Mouse (Mus musculus) brain, embryonic 18.5 days (tissue): ENCODE data around the gene Gabrg2.

Source experiments
- DNase-seq: peaks from one replicate; pipeline ENCODE4 v3.0.0-alpha.2; 2012; ENCODE audit warnings: low read depth, low spot score

The Gabrg2 gene

GRCm38 (mm10) chr11:42000190-42001098 is at the start of gene Gabrg2:
Gabrg2 (minus strand) TSS chr11:42000857.
- peak; percentile 58 for DNase-seq

- no peak for DNase-seq
Observed at GRCm38 (mm10) chr11:42048201-42048600, 47.5 kb upstream of the Gabrg2 start.

- no peak for DNase-seq
Observed at GRCm38 (mm10) chr11:41999468-41999881, 1.2 kb downstream of the Gabrg2 start.

- no peak for DNase-seq
Observed at GRCm38 (mm10) chr11:41980152-41980551, 20.5 kb downstream of the Gabrg2 start.

- no peak for DNase-seq
Observed at GRCm38 (mm10) chr11:41968595-41968994, 32.1 kb downstream of the Gabrg2 start.

- DNase-seq, result no peak
Observed at GRCm38 (mm10) chr11:41962706-41963105, 38.0 kb downstream of the Gabrg2 start.

GRCm38 (mm10) chr11:41953550-41953949 is 47.1 kb downstream of the Gabrg2 start:
- no peak for DNase-seq

GRCm38 (mm10) chr11:41951898-41952297 is 48.8 kb downstream of the Gabrg2 start:
- DNase-seq, result no peak

GRCm38 (mm10) chr11:41945471-41945870 is 55.2 kb downstream of the Gabrg2 start:
- DNase-seq, result no peak

- no peak for DNase-seq
Observed at GRCm38 (mm10) chr11:41937979-41938378, 62.7 kb downstream of the Gabrg2 start.

GRCm38 (mm10) chr11:41918864-41919263 is 81.8 kb downstream of the Gabrg2 start:
- peak; percentile 24 for DNase-seq

GRCm38 (mm10) chr11:41914066-41914465 is 86.6 kb downstream of the Gabrg2 start:
- no peak for DNase-seq

GRCm38 (mm10) chr11:41903661-41904060 is 97.0 kb downstream of the Gabrg2 start:
- no peak for DNase-seq
